Mouse (Mus musculus) spleen, adult 12 weeks (tissue): ENCODE results near the gene Axin2.

ENCODE experiments used
- DNase-seq: peaks from one replicate; pipeline ENCODE4 v3.0.0; 2022; ENCODE audit warnings: low spot score

Axin2 gene

DNA sequence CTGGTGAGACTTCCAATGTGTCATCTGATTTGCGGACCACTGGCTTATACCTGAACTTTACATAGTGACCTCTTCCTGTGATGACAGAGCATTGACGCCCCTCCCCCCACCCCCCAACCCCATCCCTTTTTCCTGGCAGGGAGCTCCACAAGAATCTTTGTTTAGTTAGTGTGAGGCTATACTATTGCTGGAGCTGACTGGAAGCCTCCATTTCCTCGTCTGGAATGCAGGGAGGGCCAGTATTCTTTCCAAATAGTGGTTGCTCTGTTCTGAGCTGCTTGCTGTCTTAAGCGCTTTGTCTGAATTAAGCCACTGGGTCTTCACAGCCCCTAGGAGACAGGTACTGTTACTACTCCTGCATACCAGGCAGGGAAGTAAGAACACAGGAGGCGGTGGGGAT lies 53.7 kb downstream of the Axin2 start:
- no peak for DNase-seq

DNA sequence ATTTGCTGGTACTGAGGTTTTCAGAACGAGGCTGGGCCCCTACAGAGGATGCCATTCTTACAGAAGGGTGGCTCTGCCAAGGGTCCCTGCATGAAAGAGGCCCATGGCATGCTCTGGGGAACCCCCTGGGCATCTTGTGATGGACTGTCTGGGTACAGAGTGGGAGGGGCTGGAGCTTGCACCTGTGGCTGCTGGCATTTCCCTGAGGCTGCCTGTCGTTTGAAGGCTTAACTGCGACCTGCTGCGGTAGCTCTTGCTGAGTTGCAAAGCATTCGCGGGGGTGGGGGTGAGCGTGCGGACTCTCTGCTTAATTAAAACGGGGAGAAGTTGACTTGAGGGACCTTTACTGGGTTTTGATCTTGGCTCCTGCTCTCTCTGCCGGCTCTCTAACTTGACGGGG lies 55.4 kb downstream of the Axin2 start:
- DNase-seq = no peak

DNA sequence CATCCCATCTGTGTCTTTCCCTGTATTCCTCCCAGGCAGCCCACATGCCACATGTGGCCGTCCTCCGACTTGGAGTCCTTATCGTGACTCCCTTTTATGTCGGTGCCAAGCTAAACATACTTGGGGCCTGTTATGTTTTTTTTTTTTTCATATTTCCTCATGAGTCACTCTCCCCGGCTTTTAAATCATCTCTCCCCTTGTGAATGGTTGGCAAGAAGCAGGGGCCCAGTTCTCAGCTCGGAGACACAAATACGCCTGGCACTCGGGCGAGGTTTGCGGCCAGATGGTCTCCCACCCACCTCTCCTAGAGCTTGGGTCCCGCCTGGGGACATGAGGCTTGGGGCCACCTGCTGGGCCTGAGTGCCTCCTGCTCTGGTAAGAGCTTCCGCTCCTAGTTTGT lies 60.4 kb downstream of the Axin2 start:
- no peak for DNase-seq

DNA sequence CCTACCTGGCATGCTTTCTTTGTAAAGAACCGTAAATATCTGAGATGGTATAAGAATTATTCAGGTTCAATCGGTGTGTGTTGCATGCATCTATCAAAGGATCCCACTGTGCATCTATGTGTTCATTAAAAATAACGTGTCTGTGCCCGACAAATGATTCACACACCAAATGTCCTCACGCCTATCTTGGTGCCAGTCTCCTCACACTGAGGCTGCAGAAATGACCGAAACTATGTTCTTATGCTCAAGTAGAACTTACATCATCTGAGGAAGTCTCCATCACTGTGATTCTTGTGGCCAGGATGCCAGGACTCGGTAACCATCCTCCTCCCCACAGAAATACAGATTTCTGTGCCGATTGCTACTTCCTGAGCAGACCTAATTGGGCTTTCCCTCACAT lies 60.9 kb downstream of the Axin2 start:
- no peak for DNase-seq

DNA sequence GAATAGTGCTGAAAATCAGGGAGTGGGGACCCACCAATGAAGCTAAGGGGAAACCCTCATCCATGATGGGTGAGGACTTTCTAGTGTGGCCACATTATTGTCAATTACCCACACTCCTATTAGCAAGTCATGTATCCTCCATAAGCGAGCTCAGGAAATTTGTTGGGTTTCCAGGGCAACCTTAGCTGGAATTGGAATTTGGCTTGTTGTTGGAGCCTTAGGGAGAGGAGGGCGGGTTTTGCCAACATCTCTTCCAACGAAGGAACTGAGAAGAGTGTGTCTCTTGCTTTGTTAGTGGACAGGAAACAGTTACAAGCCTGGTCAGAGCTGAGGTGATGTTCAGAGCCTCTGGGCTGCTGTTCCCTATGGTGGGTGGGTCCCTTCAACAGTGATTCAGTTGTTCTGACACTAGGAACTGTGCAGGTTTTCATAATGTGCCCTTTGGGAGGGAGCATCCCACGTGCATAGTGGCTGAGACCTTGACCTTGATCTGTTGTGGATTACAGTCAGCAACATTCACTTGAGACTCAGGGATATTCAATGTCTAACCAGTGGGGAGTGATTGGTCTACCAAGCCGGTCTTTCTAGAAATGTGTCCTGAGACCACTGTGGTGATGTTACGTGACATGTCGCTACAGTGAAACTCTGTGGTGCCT lies 63.4 kb downstream of the Axin2 start:
- no peak for DNase-seq

DNA sequence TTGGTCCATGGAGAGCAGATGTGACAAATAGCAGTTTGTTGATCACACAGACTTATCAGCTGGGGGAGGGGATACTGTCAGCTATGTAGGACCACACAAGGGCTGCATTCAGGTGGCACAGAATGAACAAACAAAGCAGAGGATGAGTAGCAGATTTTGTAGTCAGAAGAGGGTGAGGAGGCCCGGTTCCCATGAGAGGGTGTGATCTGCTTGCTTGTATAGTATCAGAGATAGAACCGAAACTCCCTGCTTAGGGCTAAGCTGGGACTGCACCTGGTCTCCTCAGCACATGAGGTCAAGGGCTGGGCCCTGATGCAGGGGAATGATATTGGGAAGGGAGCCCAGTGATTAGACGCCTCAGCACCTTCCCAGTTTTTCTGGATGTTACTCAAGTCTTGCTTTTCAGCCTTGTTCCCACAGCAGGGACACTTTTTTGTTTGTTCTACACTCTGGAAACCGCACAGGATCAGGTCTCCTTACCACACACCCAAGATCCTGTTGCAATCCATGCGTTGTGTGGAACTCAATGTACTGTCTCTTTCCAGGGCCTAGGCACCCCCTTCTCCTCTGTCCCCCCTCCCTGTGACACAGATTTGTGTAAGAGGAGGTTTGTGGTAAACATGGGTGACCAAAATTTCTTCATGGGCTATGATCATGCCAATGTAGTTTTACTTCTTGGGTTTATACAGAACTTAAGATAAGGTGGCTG lies 64.7 kb downstream of the Axin2 start:
- no peak for DNase-seq

DNA sequence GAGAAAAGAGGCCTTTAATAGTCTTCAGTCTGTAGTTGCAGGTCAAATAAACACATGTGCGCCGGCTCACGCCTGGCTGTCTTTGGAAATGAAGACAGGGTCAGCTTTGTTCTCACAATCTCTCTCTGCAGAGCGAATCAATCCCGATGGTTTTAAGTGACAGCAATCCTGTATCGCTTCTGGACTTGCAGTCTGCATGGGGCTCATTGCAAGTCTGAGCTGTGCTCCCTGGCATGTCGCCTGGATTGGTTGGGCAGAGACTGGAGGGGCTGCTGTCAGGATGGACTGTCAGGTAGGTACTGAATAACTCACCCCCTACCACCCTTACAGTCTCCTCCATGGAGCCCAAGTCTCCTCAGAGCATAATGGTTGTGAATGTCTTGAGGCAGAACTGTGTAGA lies 65.7 kb downstream of the Axin2 start:
- no peak for DNase-seq

DNA sequence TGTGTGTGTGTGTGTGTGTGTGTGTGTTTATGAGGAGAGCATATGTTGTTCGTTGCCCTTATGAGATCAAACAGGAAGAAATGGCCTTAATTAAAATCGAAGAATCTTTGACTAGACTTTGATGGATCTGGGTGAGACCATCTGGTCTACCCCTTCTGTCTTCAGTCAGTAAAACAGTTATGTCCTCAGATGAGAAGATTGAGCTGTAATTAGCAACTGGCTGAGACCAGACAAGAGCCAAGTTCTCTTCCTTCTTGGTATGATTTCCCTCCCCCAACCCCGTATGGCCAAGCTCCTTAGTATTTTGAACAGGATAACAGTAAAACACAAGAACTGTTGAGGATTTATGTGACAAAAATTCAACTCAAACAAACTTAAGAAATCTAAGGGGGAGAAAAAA lies 67.1 kb downstream of the Axin2 start:
- no peak for DNase-seq

DNA sequence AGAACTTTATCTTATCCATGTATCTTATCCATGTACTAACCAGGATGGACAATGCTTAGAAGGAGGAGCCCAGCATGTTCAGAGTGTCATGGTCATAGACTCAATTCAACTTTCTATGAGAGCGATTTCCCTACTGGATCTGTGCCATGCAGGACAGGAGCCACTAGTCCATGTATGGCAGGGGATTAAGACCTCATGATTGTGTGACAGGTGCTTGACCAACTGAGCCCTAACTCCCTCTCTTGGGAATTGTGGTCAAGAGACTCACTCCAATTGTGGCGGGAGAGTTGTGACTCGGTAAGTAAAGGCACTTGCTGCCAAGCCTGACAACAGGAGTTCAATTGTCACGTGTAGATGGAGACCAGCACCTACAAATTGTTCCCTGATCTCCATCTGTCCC lies 67.6 kb downstream of the Axin2 start:
- DNase-seq = no peak

DNA sequence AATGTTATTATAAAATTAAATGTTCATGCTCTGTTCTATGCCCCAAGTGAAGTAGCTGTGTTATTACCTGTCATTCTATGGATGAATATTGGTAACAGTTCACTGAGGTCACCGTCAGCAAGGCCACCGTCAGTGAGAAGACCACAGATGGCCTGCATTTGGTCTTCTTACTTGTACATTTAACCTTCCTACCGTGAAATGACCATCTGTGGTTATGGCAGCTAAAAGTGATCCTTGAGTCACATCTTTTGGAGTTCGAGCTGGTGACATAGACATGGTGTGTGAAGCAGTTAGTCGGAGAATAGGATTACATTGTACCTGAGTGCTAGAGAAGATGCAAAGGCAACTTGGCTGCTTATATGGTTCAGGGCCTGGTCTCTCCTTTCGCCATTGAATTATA lies 68.1 kb downstream of the Axin2 start:
- DNase-seq = no peak

DNA sequence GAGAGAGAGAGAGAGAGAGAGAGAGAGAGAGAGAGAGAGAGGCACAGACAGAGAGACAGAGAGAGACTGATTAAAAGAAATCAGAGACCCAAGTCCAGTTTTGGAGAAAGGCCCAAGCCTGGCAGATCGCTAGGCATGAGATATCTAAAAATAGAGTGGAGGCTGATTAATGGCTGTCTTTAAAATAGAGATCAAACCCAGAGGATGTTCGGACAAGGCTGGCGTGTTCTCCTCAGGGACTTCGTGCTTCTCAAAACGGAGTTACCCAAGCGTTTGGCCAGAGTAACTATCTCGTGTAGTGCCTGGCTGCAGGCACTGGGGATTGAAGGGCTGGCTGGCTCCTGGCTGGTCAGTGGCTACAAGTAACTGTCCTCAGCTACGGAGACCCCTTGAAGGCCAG lies 69.8 kb downstream of the Axin2 start:
- no peak for DNase-seq

DNA sequence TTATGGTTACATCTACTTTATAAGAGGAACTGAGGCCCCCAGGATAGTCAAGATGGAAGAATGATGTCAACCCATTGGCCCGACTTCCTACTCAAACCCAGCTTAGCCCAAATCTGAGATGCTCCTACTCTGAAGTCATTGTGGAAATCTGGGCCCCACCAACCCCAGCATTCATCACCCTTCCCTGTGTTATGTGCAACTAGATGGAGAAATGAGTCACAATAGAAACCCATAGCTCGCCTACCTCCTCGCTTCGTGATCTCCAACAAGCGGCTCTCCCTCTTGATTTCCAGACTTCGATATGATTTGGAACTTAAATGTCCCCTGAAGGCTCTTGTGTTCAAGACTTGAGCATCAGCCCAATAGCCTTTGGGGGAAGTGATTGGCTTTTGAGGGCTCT lies 73.3 kb downstream of the Axin2 start:
- no peak for DNase-seq

DNA sequence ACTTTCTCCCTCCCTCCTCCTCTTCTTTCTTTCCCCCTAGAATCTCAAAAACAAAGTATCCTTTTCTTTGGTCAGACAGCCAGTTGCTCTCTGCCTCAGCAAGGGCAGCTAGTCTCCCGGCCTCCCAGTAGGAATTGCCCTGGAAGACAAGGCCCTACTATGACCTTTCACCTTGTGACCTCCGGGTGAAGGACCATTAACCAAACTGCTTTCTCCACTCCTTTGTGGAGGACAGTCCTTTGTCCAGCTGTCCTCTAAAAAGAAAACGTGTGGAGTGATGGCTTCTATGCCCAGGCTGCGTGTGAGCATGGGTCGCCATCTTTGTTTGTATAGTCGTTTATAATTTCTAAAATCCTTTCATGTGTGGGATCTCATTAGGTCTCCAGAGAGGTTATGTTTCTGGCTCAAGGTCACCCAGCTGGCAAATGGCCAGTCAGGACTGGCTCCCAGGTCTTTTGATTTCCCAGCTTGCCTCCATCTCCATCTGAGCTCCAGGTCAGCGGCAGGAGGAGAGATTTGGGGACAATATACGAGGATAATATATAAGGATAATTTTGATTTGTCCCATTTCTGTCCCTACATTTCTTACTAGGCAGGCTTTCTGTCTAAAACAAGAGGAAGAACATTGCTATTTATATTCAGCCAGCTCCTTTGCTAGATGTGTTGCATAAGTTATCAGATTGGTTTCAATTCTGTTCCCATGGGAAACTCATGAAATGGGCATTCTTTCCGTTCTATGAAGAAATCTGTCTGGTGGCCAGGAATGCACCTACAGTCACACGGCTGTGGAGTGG lies 75.2 kb downstream of the Axin2 start:
- DNase-seq = no peak

DNA sequence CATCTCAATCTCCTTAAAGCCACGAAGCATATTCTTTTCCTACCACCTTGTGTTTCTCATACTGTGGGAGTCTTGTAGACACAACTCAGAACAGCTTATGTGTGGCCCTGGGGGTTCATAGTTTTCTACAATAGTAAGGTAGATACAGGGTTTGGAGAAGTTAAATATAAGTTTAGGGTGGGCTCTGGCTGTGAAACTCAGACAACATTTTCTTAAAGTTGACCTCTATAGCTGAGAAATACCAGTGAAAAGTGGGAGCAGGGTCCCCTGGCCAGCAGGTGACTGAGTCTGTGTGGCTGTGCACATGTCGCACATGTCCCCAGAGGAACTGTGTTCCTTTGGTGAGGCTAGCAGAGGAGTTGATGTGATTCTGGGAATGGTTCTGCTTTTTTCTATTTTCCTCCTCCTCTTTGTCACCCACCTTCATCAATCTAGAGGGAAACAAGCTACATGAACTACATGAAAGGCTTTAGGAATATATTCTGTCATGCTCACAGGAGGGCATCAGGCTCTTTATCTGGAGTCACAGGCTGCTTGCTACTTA lies 75.9 kb downstream of the Axin2 start:
- no peak for DNase-seq

DNA sequence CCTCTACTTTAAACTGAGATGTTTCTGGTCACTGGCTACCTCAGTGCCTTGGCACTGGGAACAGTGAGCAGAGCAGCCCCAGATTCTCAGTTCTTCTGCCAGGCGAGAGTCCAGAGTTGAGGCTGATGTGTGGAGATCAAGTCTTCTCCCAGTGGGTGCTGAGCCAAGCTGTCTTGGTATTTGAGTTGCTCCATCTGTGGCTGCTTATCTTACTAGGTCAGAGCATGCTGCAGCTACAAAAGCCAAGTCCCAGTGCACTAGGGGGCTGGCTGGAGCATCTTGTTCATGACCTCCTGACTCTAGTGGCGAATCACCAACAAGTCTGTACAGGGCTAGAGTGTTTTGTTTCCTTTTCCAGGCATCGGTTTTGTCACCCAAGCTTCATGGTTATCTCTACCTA lies 77.7 kb downstream of the Axin2 start:
- no peak for DNase-seq
